Mouse (Mus musculus) splenic B cell, adult 2 months (primary cell): ENCODE results near the gene Bcs1l.

ENCODE experiments used
- DNase-seq: peaks from one replicate; pipeline ENCODE4 v3.0.0-alpha.2; 2011; ENCODE audit warnings: low read depth, low spot score
- H3K27me3 ChIP-seq: 2 replicates; pipeline ENCODE4 v1.6.1; 2012; ENCODE audit warnings: mild to moderate bottlenecking, low read length, moderate library complexity, mixed read lengths; ENCODE audit not compliant: control insufficient read depth, poor library complexity, insufficient read depth, severe bottlenecking
- H3K36me3 ChIP-seq: 2 replicates; pipeline ENCODE4 v1.6.1; 2012; ENCODE audit warnings: mild to moderate bottlenecking, low read length, moderate library complexity, mixed read lengths; ENCODE audit not compliant: control insufficient read depth, poor library complexity, insufficient read depth, severe bottlenecking

The Bcs1l gene

GRCm38 (mm10) chr1:74624183-74624582, 36.1 kb downstream of the Bcs1l start:
- Histone ChIP-seq H3K36me3 (no peaks in the 10 kb centered on the region), H3K27me3 (no peaks in the 10 kb centered on the region)
- DNase-seq, result no peak

GRCm38 (mm10) chr1:74626076-74626475, 38.0 kb downstream of the Bcs1l start:
- DNase-seq, result no peak

GRCm38 (mm10) chr1:74628001-74628400, 39.9 kb downstream of the Bcs1l start:
- no peak for DNase-seq
- H3K27me3 ChIP-seq, result no peaks in the 10 kb centered on the region

More at GRCm38 (mm10) chr1:74626076-74626475, 38.0 kb downstream of the Bcs1l start:
- Histone ChIP-seq H3K36me3 (no peaks in the 10 kb centered on the region), H3K27me3 (no peaks in the 10 kb centered on the region)

GRCm38 (mm10) chr1:74632734-74633133, 44.6 kb downstream of the Bcs1l start:
- DNase-seq, result no peak
- Histone ChIP-seq H3K36me3 (no peaks in the 10 kb centered on the region), H3K27me3 (no peaks in the 10 kb centered on the region)

More at GRCm38 (mm10) chr1:74628001-74628400, 39.9 kb downstream of the Bcs1l start:
- H3K36me3 ChIP-seq, result no peaks in the 10 kb centered on the region
